Mouse (Mus musculus) CD4-positive helper T cell, adult 2 months (primary cell): ENCODE measurements at regions not wholly inside any gene's neighbourhood (a gene's known extent, or its start where the extent isn't known, plus 50 kb on each side); places are given as distances from the start of the nearest gene placed in this dataset.

ENCODE experiments used
- DNase-seq: peaks from one replicate; pipeline ENCODE4 v3.0.0-alpha.2; 2012; ENCODE audit warnings: low read depth, missing footprints, low spot score

DNA sequence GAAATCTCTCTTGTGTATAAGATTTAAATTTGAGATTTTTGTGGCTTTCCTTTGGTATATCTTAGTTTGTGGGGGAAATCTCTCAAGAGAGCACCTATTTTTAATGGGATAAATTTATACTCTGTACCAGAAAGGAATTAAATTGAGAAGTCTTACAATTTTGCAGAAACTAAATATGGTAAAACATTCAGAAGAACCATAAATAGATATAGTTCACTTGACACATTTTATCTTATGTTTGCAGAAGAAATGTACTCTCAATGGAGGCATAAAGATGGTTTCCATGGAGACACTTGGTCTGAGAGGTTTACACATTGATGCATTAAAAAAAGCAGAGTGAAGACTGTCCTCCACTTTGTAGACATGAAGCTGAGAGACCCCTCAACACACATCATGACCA, 86.9 kb downstream of the Ndufa10 start:
- no peak for DNase-seq

DNA sequence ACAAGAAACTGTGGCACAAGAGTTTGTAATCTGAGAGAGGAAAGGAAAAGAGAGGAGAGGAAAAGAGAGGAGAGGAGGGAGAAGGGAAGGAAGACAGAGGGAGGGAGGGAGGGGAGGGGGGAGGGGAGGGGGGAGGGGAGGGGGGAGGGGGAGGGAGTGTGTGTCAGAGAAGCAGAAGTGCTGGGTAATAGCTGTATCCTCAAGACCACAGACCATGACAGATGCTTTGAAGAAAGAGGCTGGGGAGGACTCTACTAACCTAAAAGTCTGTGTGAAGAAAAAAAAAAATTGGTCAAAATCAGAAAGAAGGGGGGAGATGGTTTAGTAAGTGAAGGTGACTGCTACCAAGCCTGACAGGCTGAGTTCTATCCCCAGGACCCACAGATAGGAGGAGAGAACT, 88.7 kb downstream of the Ndufa10 start:
- DNase-seq: no peak

- DNase-seq: no peak
Measured at GRCm38 (mm10) chr1:92383749-92384148, 89.9 kb downstream of the Ndufa10 start.

- DNase-seq: no peak
Measured at GRCm38 (mm10) chr1:92379510-92379886, 94.2 kb downstream of the Ndufa10 start.

GRCm38 (mm10) chr1:92378741-92379509, 94.7 kb downstream of the Ndufa10 start:
- no peak for DNase-seq

DNA sequence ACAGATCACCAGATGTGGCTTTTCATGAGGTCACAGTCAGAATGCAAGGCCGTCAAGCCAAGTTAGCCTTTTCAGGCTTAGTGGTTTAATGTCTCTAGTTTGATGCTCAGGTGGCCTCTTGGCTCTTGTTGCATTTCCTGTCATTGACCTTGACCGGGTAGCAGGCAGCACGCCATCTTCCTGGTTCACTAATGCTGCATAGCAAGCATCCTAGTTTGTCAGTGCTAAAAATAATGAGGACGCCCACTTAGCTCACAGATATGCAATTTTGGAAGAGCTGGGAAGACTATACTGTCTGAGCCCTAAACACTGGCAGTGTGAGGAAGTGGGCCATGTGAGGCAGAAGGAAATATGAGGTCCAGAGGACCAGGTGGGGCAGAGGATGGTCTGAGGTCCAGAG, 97.2 kb downstream of the Ndufa10 start:
- no peak for DNase-seq

DNA sequence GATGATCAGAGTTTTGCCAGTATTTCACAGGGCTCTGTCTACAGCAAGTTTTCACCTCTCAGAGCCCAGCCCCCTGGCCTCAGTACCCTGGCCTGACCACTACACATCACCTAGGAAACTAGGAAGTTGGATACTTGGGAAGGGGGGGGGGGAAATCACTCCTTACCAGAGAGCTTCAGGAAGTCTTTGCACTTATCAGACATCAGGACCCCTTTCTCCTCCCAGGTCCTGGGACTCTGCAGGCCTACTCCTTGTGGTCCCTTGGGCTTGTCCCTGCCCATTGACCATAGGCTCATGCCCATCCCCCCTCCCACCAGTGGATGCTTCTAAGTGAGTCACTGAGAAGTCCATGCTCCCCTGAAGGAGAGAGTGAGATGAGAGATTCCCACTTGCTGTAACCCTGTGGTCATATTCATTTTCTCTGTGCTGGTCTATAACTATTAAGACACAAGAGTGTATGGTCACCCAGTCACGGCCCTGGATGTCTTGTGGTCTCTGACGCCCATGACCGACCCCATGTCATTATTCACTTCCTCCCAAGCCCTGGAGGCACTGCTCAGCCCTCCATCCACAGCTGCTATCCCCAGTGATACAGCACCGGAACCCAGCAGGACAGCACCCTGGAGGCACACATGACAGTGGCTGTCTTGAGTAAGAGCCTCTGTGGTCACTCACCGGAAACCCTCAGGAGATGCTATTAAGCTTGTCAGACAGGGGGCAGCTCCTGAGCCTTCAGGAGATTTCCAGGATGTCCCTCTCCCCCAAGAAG, 101.3 kb downstream of the Ndufa10 start:
- DNase-seq: no peak

- DNase-seq: peak; percentile 66
Measured at GRCm38 (mm10) chr1:92371357-92371981, 102.2 kb downstream of the Ndufa10 start.

DNA sequence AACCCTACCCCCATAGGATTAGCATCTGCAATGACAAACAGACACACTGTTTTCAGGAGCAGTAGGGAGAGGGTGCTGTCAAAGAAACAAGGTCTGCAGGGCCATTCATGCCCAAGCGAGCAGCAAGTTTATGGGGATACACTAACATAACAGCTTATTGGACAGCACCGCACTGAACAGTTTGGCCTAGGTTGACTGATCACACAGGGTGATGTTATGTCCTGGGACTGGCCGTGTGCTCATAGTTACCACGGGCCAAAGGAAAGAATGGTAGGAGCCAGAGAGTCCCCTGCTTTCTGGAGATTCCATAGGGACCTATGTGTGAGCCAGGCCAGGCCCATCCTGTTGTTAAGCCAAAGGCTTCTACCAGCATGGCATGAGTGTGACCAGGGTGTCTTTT, 102.8 kb downstream of the Ndufa10 start:
- no peak for DNase-seq

- DNase-seq: no peak
Measured at GRCm38 (mm10) chr1:92369972-92370371, 103.7 kb downstream of the Ndufa10 start.

DNA sequence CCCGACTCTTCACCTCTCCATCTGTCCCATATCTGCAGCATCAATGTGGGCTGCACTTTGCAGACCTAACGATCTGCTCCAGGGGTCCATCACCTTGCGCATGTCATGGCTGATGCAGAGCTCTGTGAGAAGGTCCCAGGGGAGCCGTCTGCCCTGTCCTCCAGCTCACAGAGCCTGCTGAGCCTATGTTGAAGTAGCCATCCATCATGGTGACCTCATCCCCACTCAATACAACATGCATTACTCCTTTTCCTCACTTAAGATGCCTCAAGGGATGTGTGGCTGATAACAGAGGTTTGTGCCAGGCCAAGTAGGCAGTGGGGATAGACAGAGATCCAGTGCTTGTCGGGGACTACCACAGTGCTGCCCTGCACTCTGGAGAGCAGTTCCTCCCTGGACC, 107.4 kb downstream of the Ndufa10 start:
- DNase-seq: no peak

- no peak for DNase-seq
Measured at GRCm38 (mm10) chr1:92365366-92366075, 108.1 kb downstream of the Ndufa10 start.

DNA sequence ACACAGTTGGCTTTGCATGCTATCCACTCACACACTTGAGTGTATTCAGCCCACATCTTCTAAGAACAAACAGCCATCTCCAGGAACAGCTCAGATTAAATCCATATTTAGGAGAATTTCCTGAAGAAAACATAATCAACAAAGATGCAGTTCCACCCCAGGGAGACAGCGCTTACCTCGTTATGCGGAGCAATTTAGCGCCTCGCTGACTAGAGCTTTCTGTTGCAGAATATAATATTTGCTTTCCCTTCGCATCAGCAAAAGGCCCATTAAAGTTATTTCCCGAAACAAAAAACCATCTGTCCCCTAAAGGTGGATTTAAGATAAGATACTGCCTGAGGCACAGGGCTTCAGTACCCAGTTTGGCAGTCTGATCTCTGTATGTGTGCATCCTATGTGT, 112.0 kb downstream of the Ndufa10 start:
- no peak for DNase-seq

DNA sequence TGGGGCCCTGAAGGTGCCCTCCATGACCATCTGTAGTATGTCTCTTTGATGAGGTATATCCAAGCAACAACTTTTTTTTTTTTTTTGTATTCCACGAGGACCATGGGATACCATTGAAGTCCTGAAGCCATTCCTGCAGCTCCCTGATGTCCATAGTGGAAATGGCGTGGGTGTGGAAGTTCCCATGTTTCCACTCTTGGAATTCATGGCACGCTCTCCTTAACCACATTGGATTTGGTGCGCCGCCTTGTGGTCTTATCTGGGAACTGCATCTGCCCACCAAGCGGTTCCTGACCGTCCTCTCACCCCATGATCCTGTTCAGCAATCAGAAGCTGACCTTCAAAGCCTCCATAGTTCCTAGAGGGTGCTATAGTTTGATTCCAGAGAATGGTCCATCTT, 113.4 kb downstream of the Ndufa10 start:
- peak; percentile 38 for DNase-seq

DNA sequence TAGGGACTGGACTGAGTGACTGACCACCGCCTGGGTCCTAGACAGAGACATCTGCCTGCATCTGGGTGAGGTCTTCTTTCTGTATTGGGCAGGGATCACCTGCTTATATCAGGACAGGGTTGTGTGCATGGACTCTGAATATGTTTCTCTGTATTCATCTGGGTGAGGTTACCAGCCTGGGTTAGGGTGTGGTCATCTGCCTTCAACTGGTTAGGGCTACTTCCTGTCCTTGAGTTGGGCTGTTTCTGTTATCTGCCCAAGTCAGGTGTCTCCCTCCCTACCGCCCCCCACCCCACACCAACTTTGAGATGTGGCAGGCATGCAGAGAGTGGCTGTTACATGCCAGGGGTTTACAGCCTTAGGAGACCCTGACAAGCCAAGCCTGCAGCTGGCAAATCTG, 114.2 kb downstream of the Ndufa10 start:
- DNase-seq: no peak

DNA sequence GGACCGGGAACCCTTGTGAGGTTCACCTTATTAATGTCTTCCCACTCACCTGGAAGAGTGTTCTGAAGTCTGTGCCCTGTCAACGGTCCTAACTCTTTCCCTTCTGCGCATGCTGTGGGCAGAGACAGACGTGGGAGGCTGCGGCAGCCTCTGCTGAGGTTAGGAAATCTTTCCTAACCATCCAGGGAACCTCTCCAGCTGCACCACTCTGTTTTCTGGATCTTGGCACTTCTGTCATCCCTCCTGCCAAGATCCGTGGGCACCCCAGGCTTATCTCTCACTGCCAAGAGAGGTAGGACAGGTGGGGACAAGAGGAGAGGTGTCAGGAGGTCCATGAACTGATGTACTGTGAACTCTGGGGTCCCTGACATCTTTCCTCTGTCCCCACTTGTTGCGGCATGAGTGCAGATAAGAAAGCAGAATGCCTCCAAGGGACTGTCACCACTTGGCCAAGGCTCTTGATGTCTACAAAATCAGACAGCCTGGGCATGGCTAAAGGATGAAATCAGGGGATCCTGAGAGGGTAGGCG, 114.8 kb downstream of the Ndufa10 start:
- DNase-seq: no peak

DNA sequence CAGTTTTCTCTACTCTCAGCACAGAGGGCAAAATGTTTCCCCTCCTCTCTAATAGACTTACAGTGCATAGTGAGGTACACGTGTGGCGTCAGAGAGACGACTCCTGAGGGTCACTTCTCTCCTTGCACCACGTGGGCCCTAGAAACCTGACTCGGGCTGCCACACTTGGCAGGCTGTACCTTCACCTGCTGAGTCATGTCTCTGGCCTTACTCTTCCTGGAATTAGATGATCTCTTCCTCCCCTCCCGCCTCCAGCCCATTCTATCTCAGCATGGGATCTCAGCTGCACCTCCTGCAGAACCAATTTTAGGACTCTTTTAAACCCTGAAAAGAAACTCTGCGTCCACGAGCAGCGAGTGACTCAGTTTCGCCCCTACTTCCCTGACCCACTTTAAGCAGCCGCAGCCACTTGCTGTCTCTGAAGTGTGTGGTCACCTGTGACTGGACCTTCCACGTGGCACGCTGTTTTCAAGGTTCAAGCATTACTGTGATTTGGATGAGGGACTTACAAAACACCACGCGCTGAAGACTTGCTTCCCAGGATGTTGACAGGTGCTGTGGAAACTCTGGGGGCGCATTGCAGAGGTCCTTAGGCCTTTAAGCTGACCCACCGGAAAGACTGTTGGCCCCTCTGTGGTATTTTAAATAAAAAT, 125.2 kb downstream of the Ndufa10 start:
- DNase-seq: no peak

GRCm38 (mm10) chr1:92347656-92348055, 126.0 kb downstream of the Ndufa10 start:
- DNase-seq: no peak

DNA sequence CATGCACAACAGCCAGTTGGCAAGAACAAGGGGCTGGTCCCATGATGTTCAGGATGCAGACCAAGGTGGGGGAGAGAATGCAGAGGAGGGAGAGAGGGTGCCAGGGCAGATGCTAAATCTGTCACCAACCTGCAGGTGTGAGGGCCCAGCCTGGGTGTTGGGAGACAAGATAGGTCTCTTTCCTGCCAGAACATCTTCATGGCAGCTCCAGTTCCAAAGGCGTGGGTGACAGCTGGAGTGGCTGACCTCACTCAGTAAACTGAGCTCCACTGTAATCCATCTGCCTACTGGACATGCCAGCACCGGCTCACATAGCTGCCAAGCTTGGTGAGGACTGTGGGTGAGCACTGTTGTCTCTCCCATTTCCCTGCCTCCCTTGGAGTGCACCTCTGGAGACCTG, 129.9 kb downstream of the Ndufa10 start:
- no peak for DNase-seq

- DNase-seq: no peak
Measured at GRCm38 (mm10) chr1:92343161-92343598, 130.5 kb downstream of the Ndufa10 start.

- no peak for DNase-seq
Measured at GRCm38 (mm10) chr1:92341846-92342540, 131.7 kb downstream of the Ndufa10 start.
